Mouse (Mus musculus) cerebellum, postnatal 10 days (tissue): ENCODE measurements around the gene Lmf2.

Source experiments
- DNase-seq, 2 experiments: peaks; one replicate each; pipeline ENCODE4 v3.0.0; 2021; ENCODE audit warnings: mixed read lengths in 2 of 2

Gene Lmf2

GRCm38 (mm10) chr15:89314511-89315189 is 40.8 kb downstream of the Lmf2 start:
- peak; percentile 66 to 71 for DNase-seq

- no peak for DNase-seq
Measured at GRCm38 (mm10) chr15:89314107-89314506, 41.4 kb downstream of the Lmf2 start.

DNA sequence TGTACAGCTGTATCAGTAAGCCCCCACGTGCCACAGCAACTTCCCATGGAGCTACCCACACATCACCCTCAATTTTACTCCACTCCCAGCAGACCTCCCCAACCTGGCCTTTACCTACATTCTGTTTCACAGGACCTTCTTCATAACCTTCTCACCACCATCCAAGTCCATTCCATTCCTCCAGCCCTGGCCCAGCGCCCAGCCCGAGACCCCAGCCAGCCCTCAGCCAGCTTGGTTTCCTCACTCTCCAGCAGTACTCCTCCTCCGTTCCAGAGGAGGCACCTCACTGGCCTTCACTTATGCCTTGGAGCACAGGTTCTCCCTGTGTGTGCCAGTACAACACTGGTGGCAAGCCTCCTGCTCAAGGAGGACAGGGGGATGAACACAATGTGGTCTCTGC is 42.1 kb downstream of the Lmf2 start:
- peak; percentile 52 to 59 for DNase-seq

GRCm38 (mm10) chr15:89309962-89310498 is 45.4 kb downstream of the Lmf2 start:
- peak; percentile 68 to 81 for DNase-seq

DNA sequence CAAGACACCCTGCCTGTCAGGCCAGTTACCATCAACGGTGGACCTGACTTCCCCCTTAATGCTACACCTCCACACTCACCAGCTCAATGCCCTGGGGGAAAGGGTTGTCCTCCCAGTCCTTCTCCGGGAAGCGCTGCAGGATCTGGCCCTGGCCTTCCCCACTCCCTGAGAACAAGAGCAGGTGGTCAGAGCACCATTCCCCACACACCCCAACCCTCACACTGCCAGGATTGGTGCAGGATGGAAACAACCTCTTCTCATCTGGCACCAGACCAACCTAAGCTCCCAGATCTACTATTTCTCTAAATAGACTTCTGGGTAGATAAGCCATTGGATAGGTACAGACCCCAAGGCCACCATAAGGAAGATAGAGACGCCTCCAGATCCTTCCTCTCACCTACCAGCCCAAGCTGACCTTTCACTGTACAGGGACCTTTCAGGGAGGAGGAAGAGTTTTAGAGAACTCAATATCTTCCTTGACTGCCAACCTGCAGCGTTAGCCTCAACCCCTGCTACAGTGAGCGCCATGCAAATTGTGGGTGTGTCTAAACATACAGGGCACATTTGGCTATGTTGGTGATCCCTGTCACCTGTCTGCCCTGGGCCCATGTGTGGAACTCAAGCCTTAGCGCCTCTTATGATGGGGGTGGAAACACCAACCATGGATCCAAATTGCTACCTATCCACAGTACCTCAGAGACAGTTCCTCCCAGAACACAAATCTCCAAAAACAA is 46.9 kb downstream of the Lmf2 start:
- DNase-seq, result peak in 1 of 2 experiments; percentile 36

DNA sequence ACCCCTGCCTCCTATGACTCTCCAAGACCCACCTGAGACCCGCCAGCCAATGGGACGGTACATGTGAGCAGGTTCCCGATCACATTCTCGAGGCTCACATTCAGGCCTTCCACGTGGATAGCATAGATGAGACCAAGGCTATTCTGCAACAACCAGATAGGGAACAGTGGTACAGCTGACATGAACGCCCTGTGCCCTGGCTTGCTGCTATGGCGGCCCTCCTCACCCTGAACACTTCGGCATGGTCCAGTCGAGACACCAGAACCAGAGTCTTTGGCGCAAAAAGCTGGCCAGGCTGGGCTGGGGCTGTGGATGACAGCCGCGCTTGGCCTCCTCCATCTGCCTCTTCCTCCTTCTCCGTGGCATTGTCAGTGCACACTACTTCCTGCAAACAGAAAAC is 48.0 kb downstream of the Lmf2 start:
- peak in 1 of 2 experiments; percentile 6 for DNase-seq

GRCm38 (mm10) chr15:89305966-89306365 is 49.5 kb downstream of the Lmf2 start:
- no peak for DNase-seq
